Mouse (Mus musculus): ENCODE measurements around the gene Vmn1r165. TPM values are rescaled to one million over a fixed set of nuclear protein-coding genes. Genes with fewer than 3 reads are reported as not detected.
"Not testable (repeated sequence)": the region's sequence is repeated elsewhere in the genome, so short reads cannot be mapped to it uniquely, and the experiment has no call there.

The Vmn1r165 gene
- not detected for total RNA-seq (2021)

DNA sequence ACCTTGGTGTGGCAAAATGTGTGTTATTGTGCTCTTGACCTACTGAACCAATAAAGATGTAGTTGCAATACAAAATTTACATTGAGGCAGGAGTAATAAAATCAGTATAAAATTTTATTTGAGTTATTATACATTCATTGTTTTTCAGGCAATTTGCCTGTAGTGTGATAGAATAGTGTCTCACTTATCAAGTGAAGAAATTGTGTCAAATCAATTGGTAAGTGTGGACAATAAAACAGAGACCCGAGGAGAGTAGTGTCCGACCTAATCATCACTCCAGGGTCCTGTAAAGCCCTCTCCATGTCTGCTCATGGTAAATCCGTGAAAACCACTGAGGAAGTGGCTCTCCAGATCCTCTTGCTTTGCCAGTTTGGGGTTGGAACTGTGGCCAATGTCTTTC, at the start of gene Vmn1r165:
Gene Vmn1r165 (plus strand): TSS at position 301 of the 400 bp plus-strand sequence.
- DNase-seq (ENCODE audit: low spot score in 2 of 2); intact Hi-C loops (cut with DNase I): not testable (repeated sequence)

DNA sequence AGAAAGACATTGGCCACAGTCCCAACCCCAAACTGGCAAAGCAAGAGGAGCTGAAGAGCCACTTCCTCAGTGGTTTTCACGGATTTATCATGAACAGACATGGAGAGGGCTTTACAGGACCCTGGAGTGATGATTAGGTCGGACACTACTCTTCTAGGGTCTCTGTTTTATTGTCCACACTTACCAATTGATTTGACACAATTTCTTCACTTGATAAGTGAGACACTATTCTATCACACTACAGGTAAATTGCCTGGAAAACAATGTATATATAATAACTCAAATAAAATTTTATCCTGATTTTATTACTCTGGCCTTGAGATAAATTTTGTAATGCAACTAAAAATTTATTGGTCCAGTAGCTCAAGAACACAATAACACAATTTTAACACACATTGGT, 34.5 kb downstream of the Vmn1r165 start, which contains the start of gene Vmn1r166:
Gene Vmn1r166 (minus strand): TSS at position 101 of the 400 bp plus-strand sequence.
- DNase-seq (ENCODE audit: low spot score in 2 of 2); intact Hi-C loops (cut with DNase I): not testable (repeated sequence)

Other genes starting within 250 kb of the Vmn1r165 start
- not detected for gene Gm4214, start 232.7 kb upstream of the Vmn1r165 start, total RNA-seq (2021)
- gene Gm4216, start 197.4 kb upstream of the Vmn1r165 start, total RNA-seq (2021) = not detected
- gene Vmn1r163, start 161.8 kb upstream of the Vmn1r165 start, total RNA-seq (2021) = not detected
- not detected for gene Gm8720, start 149.9 kb upstream of the Vmn1r165 start, total RNA-seq (2021)
- gene Gm10662, start 72.9 kb upstream of the Vmn1r165 start, total RNA-seq (2021) = not detected
- gene Vmn1r166, start 34.4 kb downstream of the Vmn1r165 start, total RNA-seq (2021) = not detected
- not detected for gene Gm6902, start 61.6 kb downstream of the Vmn1r165 start, total RNA-seq (2021)
- not detected for gene Nlrp4e, start 83.9 kb downstream of the Vmn1r165 start, total RNA-seq (2021)
- gene Nlrp5, start 168.6 kb downstream of the Vmn1r165 start, total RNA-seq (2021) = not detected